Mouse (Mus musculus): ENCODE data around the gene Tek.
A peak's percentile ranks its signal among the peaks of the same experiment; 100 is the strongest.

DNA sequence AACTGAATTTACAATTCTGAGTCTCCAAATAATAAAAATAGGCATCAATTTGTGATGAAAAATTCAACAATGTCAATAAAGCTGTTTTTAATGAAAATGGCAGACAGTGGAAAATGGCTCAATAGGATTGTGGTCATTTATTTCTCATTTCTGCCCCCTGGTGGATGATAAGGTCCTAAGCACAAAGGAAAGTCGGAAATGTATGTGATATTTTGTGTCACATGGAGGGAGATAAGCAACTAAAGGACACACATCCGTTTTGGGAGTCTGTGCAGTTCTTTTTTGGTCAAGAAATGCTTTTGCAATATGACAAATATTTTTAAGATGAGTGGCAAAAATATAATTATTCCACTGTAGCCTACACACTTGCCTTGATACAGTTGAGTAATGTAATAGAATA lies 161.7 kb downstream of the Tek start:
- TF ChIP-seq EP300 (IDR thresholded peaks at IDR 0.05; ENCODE audit: low read depth) (no peak), CTCF (IDR thresholded peaks at IDR 0.05; ENCODE audit: low read depth) (peak; percentile 65)

Data from heart, postnatal 0 days (tissue).